Mouse (Mus musculus) cortical plate, adult 2 months (tissue): ENCODE results near the gene AL607142.1. TPM values are rescaled to one million over a fixed set of nuclear protein-coding genes. Genes with fewer than 3 reads are reported as not detected.

Experiments used
- H3K27ac ChIP-seq: fragments of 200-500 bp; 2 replicates; pipeline ENCODE4 v1.5.1; 2012; ENCODE audit warnings: low read length, control low read depth, inconsistent platforms; ENCODE audit not compliant: insufficient read depth
- H3K4me1 ChIP-seq: fragments of 200-500 bp; 2 replicates; pipeline ENCODE4 v1.6.1; 2011; ENCODE audit warnings: low read length; ENCODE audit not compliant: control insufficient read depth, insufficient read depth
- H3K4me3 ChIP-seq: fragments of 200-500 bp; 2 replicates; pipeline ENCODE4 v1.5.1; 2011; ENCODE audit warnings: mild to moderate bottlenecking, low read length, control low read depth; ENCODE audit not compliant: insufficient read depth
- CTCF ChIP-seq: fragments of 200-500 bp; IDR thresholded peaks from 2 replicates; pipeline ENCODE4 v1.5.1; 2011; ENCODE audit warnings: mild to moderate bottlenecking, control low read depth, low read length; ENCODE audit not compliant: insufficient read depth; ENCODE audit errors: extremely low read depth
- POLR2A ChIP-seq: fragments of 200-500 bp; IDR thresholded peaks from 2 replicates; pipeline ENCODE4 v1.6.1; 2011; ENCODE audit warnings: mild to moderate bottlenecking, low read length, control low read depth; ENCODE audit not compliant: insufficient read depth; ENCODE audit errors: extremely low read depth
- polyA plus RNA-seq: library from polyadenylated mRNA; depleted of rRNA; stranded (reverse); fragments of >200 nt; gene quantifications from 2 replicates; pipeline ENCODE4 v1.2.3, GENCODE M21; 2012

Gene AL607142.1
- polyA plus RNA-seq, 1 experiment = not detected

GRCm38 (mm10) chr4:120053026-120054005 lies 11.5 kb upstream of the AL607142.1 start:
- TF ChIP-seq CTCF (no peak), POLR2A (no peak)
- H3K27ac ChIP-seq = no peak overlapping the region; the same call in 1 of the 2 replicates
- peaks cover 2% of the 10 kb centered on the region; the same call in 1 of the 2 replicates for H3K4me1 ChIP-seq
- no peak overlapping the region for H3K4me3 ChIP-seq

- no peak overlapping the region for H3K4me3 ChIP-seq
- no peak overlapping the region for H3K27ac ChIP-seq
- TF ChIP-seq CTCF (no peak), POLR2A (no peak)
- H3K4me1 ChIP-seq = peaks cover 2% of the 10 kb centered on the region; the same call in 1 of the 2 replicates
Observed at GRCm38 (mm10) chr4:120054145-120054544, 10.7 kb upstream of the AL607142.1 start.

GRCm38 (mm10) chr4:120056451-120056850 lies 8.3 kb upstream of the AL607142.1 start:
- Histone ChIP-seq H3K4me3 (no peak overlapping the region), H3K4me1 (peaks cover 4% of the 10 kb centered on the region), H3K27ac (no peak overlapping the region)
- TF ChIP-seq CTCF = no peak
- TF ChIP-seq POLR2A = no peak

- Histone ChIP-seq H3K4me1 (peaks cover 5% of the 10 kb centered on the region), H3K4me3 (no peak overlapping the region), H3K27ac (no peak overlapping the region)
- TF ChIP-seq CTCF (no peak), POLR2A (no peak)
Observed at GRCm38 (mm10) chr4:120057529-120057928, 7.3 kb upstream of the AL607142.1 start.

GRCm38 (mm10) chr4:120058157-120058556 lies 6.6 kb upstream of the AL607142.1 start:
- TF ChIP-seq POLR2A = no peak
- TF ChIP-seq CTCF = no peak
- peaks cover 8% of the 10 kb centered on the region for H3K4me1 ChIP-seq
- no peak overlapping the region for H3K4me3 ChIP-seq
- H3K27ac ChIP-seq = no peak overlapping the region

- Histone ChIP-seq H3K4me3 (no peak overlapping the region), H3K27ac (no peak overlapping the region), H3K4me1 (peaks cover 11% of the 10 kb centered on the region)
- TF ChIP-seq CTCF = no peak
- no peak for TF ChIP-seq POLR2A
Observed at GRCm38 (mm10) chr4:120058794-120059193, 6.0 kb upstream of the AL607142.1 start.

- peaks cover 15% of the 10 kb centered on the region for H3K4me1 ChIP-seq
- TF ChIP-seq CTCF (no peak), POLR2A (no peak)
- no peak overlapping the region for H3K27ac ChIP-seq
- H3K4me3 ChIP-seq = no peak overlapping the region
Observed at GRCm38 (mm10) chr4:120061727-120062126, 3.1 kb upstream of the AL607142.1 start.

- TF ChIP-seq POLR2A (no peak), CTCF (no peak)
- Histone ChIP-seq H3K4me1 (peaks cover 15% of the 10 kb centered on the region), H3K27ac (no peak overlapping the region), H3K4me3 (no peak overlapping the region)
Observed at GRCm38 (mm10) chr4:120062198-120062597, 2.6 kb upstream of the AL607142.1 start.

- Histone ChIP-seq H3K4me3 (no peak overlapping the region), H3K4me1 (peaks cover 15% of the 10 kb centered on the region), H3K27ac (no peak overlapping the region)
- TF ChIP-seq CTCF (no peak), POLR2A (no peak)
Observed at GRCm38 (mm10) chr4:120062754-120063153, 2.0 kb upstream of the AL607142.1 start.
